Comparison of ENCODE assay signal across 28 mouse cellular contexts in genomic region chr12:98290475-98290874, GRCm38 (mm10). TPM values are rescaled to one million over a fixed set of nuclear protein-coding genes. Genes with fewer than 3 reads are reported as not detected.
A peak's percentile ranks its signal among the peaks of the same experiment; 100 is the strongest.
DNase-seq lines count a peak whose midpoint lies in the region; ATAC-seq and TF ChIP-seq lines count a peak whose summit lies in the region.
"Had no signal": no experiment of that assay in that cellular context is flagged by ENCODE, and none has a peak within 500 bp of the region (broad histone marks: within the 10 kb centered on the region; RNA-seq: fewer than 3 reads in every experiment).

No protein-coding gene starts in this region.

- no peak overlapping the region for H3K4me2 ChIP-seq in midbrain, embryonic 14.5 days (ENCODE audit: low read length)
- H3K4me2 ChIP-seq: embryonic facial prominence, embryonic 12.5 days; embryonic facial prominence, embryonic 15.5 days; heart, embryonic 12.5 days; heart, embryonic 15.5 days; hindbrain, embryonic 13.5 days had no signal

- H3K27ac ChIP-seq in bone marrow macrophage, adult 2 months (ENCODE audit: insufficient read depth, low read depth, low read length), result peak overlapping the region; percentile 96
- H3K27ac ChIP-seq in macrophage, result peak overlapping the region; percentile 73
- no peak overlapping the region for H3K27ac ChIP-seq in midbrain, embryonic 14.5 days (replicated peaks; ENCODE audit: low read depth, low read length)
- H3K27ac ChIP-seq: embryonic facial prominence, embryonic 12.5 days; embryonic facial prominence, embryonic 15.5 days; heart, embryonic 15.5 days; hindbrain, embryonic 10.5 days; hindbrain, embryonic 13.5 days; hindbrain, postnatal 0 days had no signal

- H3K36me3 ChIP-seq in macrophage (ENCODE audit: inconsistent target), result no peaks in the 10 kb centered on the region
- no peaks in the 10 kb centered on the region for H3K36me3 ChIP-seq in midbrain, embryonic 14.5 days (ENCODE audit: control insufficient read depth, insufficient read depth, low read length)
- H3K36me3 ChIP-seq: embryonic facial prominence, embryonic 12.5 days; embryonic facial prominence, embryonic 15.5 days; heart, embryonic 12.5 days; heart, embryonic 15.5 days; hindbrain, embryonic 10.5 days; hindbrain, embryonic 13.5 days had no signal

- no peak for TF ChIP-seq CTCF in bone marrow macrophage, adult 2 months (IDR thresholded peaks at IDR 0.05; ENCODE audit: low read depth, low read length)

- H3K4me3 ChIP-seq in bone marrow macrophage, adult 2 months (ENCODE audit: insufficient read depth, low read length), result no peak overlapping the region
- no peak overlapping the region for H3K4me3 ChIP-seq in macrophage (ENCODE audit: inconsistent target)
- no peak overlapping the region for H3K4me3 ChIP-seq in midbrain, embryonic 14.5 days (replicated peaks; ENCODE audit: low read depth, low read length)
- H3K4me3 ChIP-seq: embryonic facial prominence, embryonic 12.5 days; embryonic facial prominence, embryonic 15.5 days; heart, embryonic 12.5 days; heart, embryonic 15.5 days; hindbrain, embryonic 10.5 days; hindbrain, embryonic 13.5 days had no signal

- no peaks in the 10 kb centered on the region for H3K79me2 ChIP-seq in macrophage (ENCODE audit: inconsistent target)

- WGBS in macrophage (ENCODE audit: missing documents), result 40% methylated on average over 3 of the region's 3 CpGs
- 94% methylated on average over 3 of the region's 3 CpGs for WGBS in midbrain, embryonic 14.5 days

- ATAC-seq in monocyte, adult 5-6 weeks (replicated peaks; ENCODE audit: insufficient number of reproducible peaks, low FRiP score, low TSS enrichment, poor library complexity, severe bottlenecking), result peak; percentile 66; the same call in 1 of the 2 replicates
- ATAC-seq in midbrain, embryonic 14.5 days (ENCODE audit: low FRiP score, low TSS enrichment), result no peak
- ATAC-seq: forebrain, embryonic 14.5 days; forebrain, postnatal 0 days; hindbrain, postnatal 0 days; inflammation-experienced regulatory T-cells, adult 6 months had no signal

- H3K27me3 ChIP-seq in midbrain, embryonic 14.5 days (ENCODE audit: control insufficient read depth, insufficient read depth, low read length), result no peaks in the 10 kb centered on the region
- H3K27me3 ChIP-seq: embryonic facial prominence, embryonic 12.5 days; embryonic facial prominence, embryonic 15.5 days; heart, embryonic 12.5 days; heart, embryonic 15.5 days; hindbrain, embryonic 13.5 days had no signal

- no peaks in the 10 kb centered on the region for H3K9me3 ChIP-seq in midbrain, embryonic 14.5 days (ENCODE audit: control insufficient read depth, low read length)
- H3K9me3 ChIP-seq: embryonic facial prominence, embryonic 12.5 days; embryonic facial prominence, embryonic 15.5 days; heart, embryonic 12.5 days; heart, embryonic 15.5 days; hindbrain, embryonic 10.5 days; hindbrain, embryonic 13.5 days had no signal

- DNase-seq in heart, adult 11 months, result peak; percentile 17
- no peak for DNase-seq in heart, adult 8-10 months (ENCODE audit: low spot score)
- DNase-seq in midbrain, embryonic 14.5 days, result no peak
- no peak for DNase-seq in yolk sac, embryonic 10.5 days (ENCODE audit: low spot score)
- DNase-seq in urinary bladder, adult 18-20 months (ENCODE audit: low spot score in 2 of 2), result no peak
- DNase-seq: adrenal gland, adult 2 months; adrenal gland, postnatal 25 days; B cell, adult 2 months; cerebellum, adult 18-20 months; cerebellum, adult 9-10 months; cerebellum, postnatal 14 days; forebrain, postnatal 0 days; gastrocnemius, postnatal 25 days; heart, postnatal 10 days; heart, postnatal 36 days had no signal

- peaks cover 27% of the 10 kb centered on the region for H3K4me1 ChIP-seq in bone marrow macrophage, adult 2 months (ENCODE audit: control insufficient read depth, insufficient read depth, low read length)
- H3K4me1 ChIP-seq in midbrain, embryonic 14.5 days (ENCODE audit: control insufficient read depth, insufficient read depth, low read length), result no peaks in the 10 kb centered on the region
- H3K4me1 ChIP-seq: embryonic facial prominence, embryonic 12.5 days; embryonic facial prominence, embryonic 15.5 days; hindbrain, embryonic 10.5 days; hindbrain, embryonic 13.5 days had no signal

- no peak for TF ChIP-seq POLR2A in bone marrow macrophage, adult 2 months (IDR thresholded peaks at IDR 0.05; ENCODE audit: borderline replicate concordance, low read depth, low read length)

- no peak overlapping the region for H3K9ac ChIP-seq in midbrain, embryonic 14.5 days (replicated peaks; ENCODE audit: low read length)
- H3K9ac ChIP-seq: embryonic facial prominence, embryonic 12.5 days; embryonic facial prominence, embryonic 15.5 days; forebrain, postnatal 0 days; heart, embryonic 12.5 days; heart, embryonic 15.5 days; hindbrain, embryonic 13.5 days had no signal

RNA-seq across cellular contexts. Expression of gene Gpr65, which starts 22.0 kb away (rescaled TPM):
- total RNA-seq in heart, adult 8-10 months (2022), result under 1 TPM; 0.28 to 0.43 (median 0.35) TPM
- 120 and 122 TPM in 2 replicates for polyA plus RNA-seq in bone marrow macrophage, adult 2 months (2012; ENCODE audit: insufficient read depth, insufficient read length, missing spikeins)
- 100 to 1,000 TPM in 12 of 26 experiments, 10 to 100 TPM in 11, 1 to 10 TPM in 3; 4.4 to 225 (median 96.2) TPM for total RNA-seq in macrophage (2018; cell fraction: chromatin; rRNA removed)
- 100 to 1,000 TPM in 25 of 26 experiments, 10 to 100 TPM in 1; 98.6 to 277 (median 172) TPM for total RNA-seq in macrophage (2018; cell fraction: cytosol; rRNA removed)
- 100 to 1,000 TPM in 23 of 26 experiments, 10 to 100 TPM in 3; 18.3 to 575 (median 202) TPM for total RNA-seq in macrophage (2018; cell fraction: nucleus; rRNA removed)
- polyA plus RNA-seq in macrophage (2018), result 99.7 to 173 TPM (median 110 TPM) in 3 replicates
- total RNA-seq in monocyte, adult 5-6 weeks (2017), result 70.8 to 90.6 TPM (median 78.1 TPM) in 3 replicates
- 0.59 TPM in 1 of 2 replicates, not detected in the other for polyA plus RNA-seq in midbrain, embryonic 14.5 days (2014; fragmentation: Nextera tagmentation; extraction: Ambion mirVana)
- total RNA-seq: MEL had no signal

RNA-seq across cellular contexts. Expression of gene Galc, which starts 31.2 kb away (rescaled TPM):
- total RNA-seq in heart, adult 8-10 months (2022), result 1 to 10 TPM; 7.6 to 9.6 (median 8.0) TPM
- polyA plus RNA-seq in bone marrow macrophage, adult 2 months (2012; ENCODE audit: insufficient read depth, insufficient read length, missing spikeins), result 87.4 and 99.3 TPM in 2 replicates
- 100 to 1,000 TPM in 22 of 26 experiments, 10 to 100 TPM in 4; 19.2 to 310 (median 194) TPM for total RNA-seq in macrophage (2018; cell fraction: chromatin; rRNA removed)
- 100 to 1,000 TPM in 10 of 26 experiments, 10 to 100 TPM in 16; 26.4 to 197 (median 74.6) TPM for total RNA-seq in macrophage (2018; cell fraction: cytosol; rRNA removed)
- total RNA-seq in macrophage (2018; cell fraction: nucleus; rRNA removed), result 100 to 1,000 TPM in 21 of 26 experiments, 10 to 100 TPM in 5; 37.1 to 352 (median 156) TPM
- polyA plus RNA-seq in macrophage (2018), result 80.9 to 133 TPM (median 112 TPM) in 3 replicates
- 10.6 to 15.5 TPM (median 12.9 TPM) in 3 replicates for total RNA-seq in monocyte, adult 5-6 weeks (2017)
- polyA plus RNA-seq in midbrain, embryonic 14.5 days (2014; fragmentation: Nextera tagmentation; extraction: Ambion mirVana), result 10.4 and 13.9 TPM in 2 replicates
- total RNA-seq: MEL had no signal

Comparison
In these comparisons a context has a peak if more than half of its experiments do, and no peak if none do; other contexts are left out.
1. RNA of gene Gpr65, which starts 22.0 kb away (polyA plus RNA-seq): 99.7 to 173 TPM in macrophage and 120 to 122 TPM in bone marrow macrophage, adult 2 months; 0.59 TPM in midbrain, embryonic 14.5 days; every median in the first group is over 10 times any median in the second.